Mouse (Mus musculus): ENCODE results near the gene Naa40.

DNA sequence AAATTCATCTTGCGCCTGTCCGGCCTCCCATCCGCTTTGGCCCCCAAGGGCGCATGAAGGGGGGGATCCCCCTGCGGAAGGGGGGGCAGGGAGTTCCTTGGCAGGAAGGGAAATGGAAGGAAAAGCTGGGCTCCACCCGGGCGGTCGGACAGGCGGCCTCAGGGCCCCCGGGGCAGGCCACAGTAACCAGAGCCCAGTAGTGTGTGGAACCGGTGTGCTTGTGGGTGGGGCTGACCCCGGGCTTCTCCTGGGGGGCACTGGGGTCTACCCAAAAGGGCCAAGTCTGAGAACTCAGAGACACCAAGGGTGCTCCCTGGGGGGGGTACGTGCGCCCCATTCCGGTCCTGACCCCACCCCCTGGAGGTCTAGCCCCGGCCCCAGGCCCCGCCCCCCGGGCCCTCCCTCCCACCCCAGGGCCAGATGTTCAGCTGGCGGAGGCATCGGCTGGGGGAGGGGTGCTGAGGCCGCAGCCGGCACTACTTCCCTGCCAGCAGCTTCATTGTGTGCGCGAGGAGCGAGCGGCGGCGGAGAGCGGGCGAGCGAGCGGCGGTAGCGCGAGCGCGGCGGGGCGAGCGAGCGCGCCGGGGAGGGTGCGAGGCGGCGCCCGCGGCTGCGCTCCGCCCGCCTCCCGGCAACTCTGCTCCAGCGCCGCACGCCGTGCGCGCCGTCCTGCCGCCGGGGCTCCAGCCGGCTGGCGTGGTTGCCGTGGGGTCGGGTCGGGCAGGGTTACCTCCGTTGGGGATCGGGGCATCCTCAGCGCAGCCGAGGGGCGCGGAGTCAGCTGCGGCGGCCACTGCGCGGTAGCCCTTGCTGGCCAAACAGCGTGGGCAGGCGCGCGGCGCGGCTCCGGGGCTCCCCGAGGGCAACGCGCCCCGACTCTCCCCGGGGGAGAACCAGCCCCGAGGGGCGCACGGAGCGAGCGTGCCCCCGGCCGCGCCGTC lies 27.1 kb upstream of the Naa40 start:
- TF ChIP-seq POLR2A (IDR thresholded peaks at IDR 0.05; ENCODE audit: low read depth, low read length), result no peak
- TF ChIP-seq CTCF (IDR thresholded peaks at IDR 0.05; ENCODE audit: extremely low read depth, insufficient read depth, insufficient read length, insufficient replicate concordance), result no peak

Data from spleen, adult 2 months (tissue).